Mouse (Mus musculus) megakaryocyte, embryonic 14.5 days (primary cell): ENCODE results near the gene Guca1b.

ENCODE experiments used
- FLI1 ChIP-seq: IDR thresholded peaks from 2 replicates; pipeline ENCODE4 v1.6.1; 2012; ENCODE audit warnings: low read length, inconsistent platforms, mixed read lengths
- GATA1 ChIP-seq: IDR thresholded peaks from 3 replicates; pipeline ENCODE4 v1.6.1; 2012; ENCODE audit warnings: mixed read lengths, low read length, inconsistent platforms, borderline replicate concordance

GRCm38 (mm10) chr17:47371451-47371850, 13.7 kb upstream of the Guca1b start:
- TF ChIP-seq GATA1 (no peak), FLI1 (no peak)
